Mouse (Mus musculus) embryonic facial prominence, embryonic 12.5 days (tissue): ENCODE measurements around the gene Unk. TPM values are rescaled to one million over a fixed set of nuclear protein-coding genes. Genes with fewer than 3 reads are reported as not detected.
"Not testable (repeated sequence)": the region's sequence is repeated elsewhere in the genome, so short reads cannot be mapped to it uniquely, and the experiment has no call there.

Experiments used
- ATAC-seq: fragments of 200-750 bp; cut with Nextera tagmentation; 2 replicates; pipeline ENCODE4 v1.8.0; 2017; ENCODE audit not compliant: insufficient number of reproducible peaks, insufficient read depth, low FRiP score, low TSS enrichment
- H3K27ac ChIP-seq: fragments of 300-500 bp; sonication (generic); 2 replicates; pipeline ENCODE4 v1.5.1; 2016; ENCODE audit warnings: mild to moderate bottlenecking
- H3K27me3 ChIP-seq: fragments of 300-500 bp; sonication (generic); 2 replicates; pipeline ENCODE4 v1.6.1; 2016; ENCODE audit warnings: mild to moderate bottlenecking, moderate library complexity
- H3K36me3 ChIP-seq: fragments of 300-500 bp; sonication (generic); 2 replicates; pipeline ENCODE4 v1.6.1; 2016; ENCODE audit warnings: mild to moderate bottlenecking
- H3K4me1 ChIP-seq: fragments of 300-500 bp; sonication (generic); 2 replicates; pipeline ENCODE4 v1.6.1; 2016
- H3K4me2 ChIP-seq: fragments of 300-500 bp; sonication (generic); replicated peaks from 2 replicates; pipeline ENCODE4 v1.6.1; 2016; ENCODE audit warnings: mild to moderate bottlenecking, moderate library complexity
- H3K4me3 ChIP-seq: fragments of 300-500 bp; sonication (generic); 2 replicates; pipeline ENCODE4 v1.5.1; 2016; ENCODE audit warnings: mild to moderate bottlenecking
- H3K9ac ChIP-seq: fragments of 300-500 bp; sonication (generic); 2 replicates; pipeline ENCODE4 v1.6.1; 2016; ENCODE audit warnings: mild to moderate bottlenecking, moderate library complexity
- H3K9me3 ChIP-seq: fragments of 300-500 bp; sonication (generic); 2 replicates; pipeline ENCODE4 v1.6.1; 2016; ENCODE audit warnings: mild to moderate bottlenecking, moderate library complexity
- WGBS: fragments of 180-500 bp; shearing (Covaris S2); methylation state at CpG from one replicate; pipeline ENCODE4 v1.1.7; 2016; 5-methylcytosine and 5-hydroxymethylcytosine counted together
- polyA plus RNA-seq: library from polyadenylated mRNA; unstranded; fragments of >200 nt; fragmentation: Nextera tagmentation; extraction: Ambion mirVana; gene quantifications from 2 replicates; pipeline ENCODE4 v1.2.1, GENCODE M21; 2016

Gene Unk
- polyA plus RNA-seq, 1 experiment from 2014 or later, result 44.1 TPM

DNA sequence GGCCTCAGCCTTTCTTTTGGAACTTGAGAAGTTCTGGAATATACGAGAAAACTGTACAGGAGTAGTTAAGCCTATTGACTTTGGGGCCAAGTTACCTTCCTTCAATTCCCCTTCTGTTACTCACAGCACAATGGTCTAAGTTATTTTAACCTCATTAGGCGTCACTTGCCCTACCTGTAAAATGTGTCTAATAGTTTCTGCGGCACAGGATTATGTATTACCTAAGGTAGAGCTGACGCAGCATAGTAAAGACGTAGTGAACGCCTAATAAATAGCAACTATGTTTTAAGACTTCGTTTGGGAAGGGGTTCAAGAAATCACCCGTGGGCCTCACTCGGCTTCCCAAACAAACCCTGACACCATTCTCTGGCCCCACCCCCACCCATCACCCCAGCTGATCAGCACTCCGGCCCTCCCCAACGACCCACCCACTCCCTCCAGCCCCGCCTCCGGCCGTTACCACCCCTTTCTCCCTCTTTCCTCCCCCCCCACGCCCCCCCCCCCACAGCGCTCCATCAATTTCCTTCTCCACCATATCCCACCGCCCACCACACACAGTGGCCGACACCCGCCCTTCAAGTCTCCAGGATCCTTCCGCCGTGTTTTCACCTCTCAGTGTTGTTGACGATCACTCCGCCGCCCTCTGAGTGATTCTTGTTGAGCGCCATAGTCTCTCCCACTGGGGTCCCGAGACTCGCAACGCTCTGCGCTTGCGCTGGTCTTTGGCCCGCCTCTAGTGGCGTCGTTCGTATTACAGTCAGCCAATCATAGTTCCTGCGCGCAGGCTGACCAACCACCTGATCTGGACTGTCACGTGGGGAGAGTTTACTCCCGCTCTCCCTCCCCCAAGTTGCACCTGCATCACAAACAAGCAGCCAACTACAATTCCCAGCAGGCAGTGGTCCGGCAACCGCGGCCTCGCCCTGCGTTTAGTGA lies 56.4 kb downstream of the Unk start, which contains the start of gene Wbp2:
Wbp2 (minus strand) TSS at position 738 of the 936 bp plus-strand sequence.
- Histone ChIP-seq H3K4me3 (peak within 1 kb of the TSS; percentile 42), H3K4me2 (peak within 1 kb of the TSS; percentile 61), H3K27ac (peak within 1 kb of the TSS; percentile 79), H3K9ac (peak within 1 kb of the TSS; percentile 38), H3K9me3 (no peaks in the 10 kb centered on the region), H3K4me1 (peaks cover 16% of the 10 kb centered on the region), H3K36me3 (peaks cover 23% of the 10 kb centered on the region), H3K27me3 (no peaks in the 10 kb centered on the region)
- peak; percentile 94 for ATAC-seq
- 5% methylated on average over 41 of the region's 43 CpGs for WGBS

DNA sequence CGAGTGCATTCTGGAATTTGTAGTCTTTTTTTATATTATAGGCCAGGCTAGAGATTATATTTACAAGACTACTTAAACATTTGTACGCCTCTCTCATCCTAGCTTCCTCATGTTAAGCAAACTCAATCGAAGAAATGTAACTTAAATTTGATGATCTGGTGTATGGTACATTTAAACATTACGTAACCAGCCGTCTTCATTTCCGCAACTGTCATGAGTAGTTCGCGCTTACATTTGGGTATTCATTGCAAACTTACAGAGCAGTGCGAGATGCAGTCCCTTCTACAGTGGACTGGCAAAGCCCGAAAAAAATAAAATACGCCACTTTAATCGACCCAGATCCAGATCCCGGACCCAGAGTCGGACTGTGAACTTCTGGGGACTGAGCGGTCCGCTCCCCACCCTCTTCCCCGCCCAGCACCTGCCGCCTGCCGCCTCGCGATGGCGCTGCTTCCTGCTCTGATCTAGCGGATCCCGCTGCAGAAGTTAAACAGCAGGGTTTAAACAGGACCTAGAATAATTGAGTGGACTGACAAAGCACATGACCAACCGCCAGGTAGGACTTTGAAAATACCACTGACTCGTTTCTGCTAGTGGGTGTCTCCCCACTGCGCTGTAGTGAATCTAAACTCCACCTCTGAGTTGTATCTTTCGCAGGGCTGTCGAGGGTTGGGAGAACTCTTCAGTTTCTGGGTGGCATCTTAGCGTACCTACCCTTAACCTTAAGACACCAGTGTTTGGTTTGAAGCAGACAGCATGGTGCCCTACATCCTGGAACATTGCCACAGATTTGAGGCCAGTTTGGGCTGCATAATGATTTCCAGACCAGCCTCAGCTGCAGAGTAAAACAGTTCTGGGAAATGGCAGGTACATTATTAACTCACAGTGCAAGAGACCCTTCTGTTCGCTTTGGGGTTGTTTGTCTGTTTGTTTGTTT lies 57.3 kb downstream of the Unk start:
- peak; percentile 62 for ATAC-seq
- Histone ChIP-seq H3K27me3 (no peaks in the 10 kb centered on the region), H3K27ac (peak overlapping the region; percentile 79), H3K9ac (peak overlapping the region; percentile 38; the same call in 1 of the 2 replicates), H3K9me3 (no peaks in the 10 kb centered on the region), H3K4me1 (peaks cover 16% of the 10 kb centered on the region), H3K36me3 (peaks cover 15% of the 10 kb centered on the region), H3K4me2 (peak overlapping the region; percentile 61), H3K4me3 (peak overlapping the region; percentile 42)
- 3% methylated on average over 31 of the region's 31 CpGs for WGBS

DNA sequence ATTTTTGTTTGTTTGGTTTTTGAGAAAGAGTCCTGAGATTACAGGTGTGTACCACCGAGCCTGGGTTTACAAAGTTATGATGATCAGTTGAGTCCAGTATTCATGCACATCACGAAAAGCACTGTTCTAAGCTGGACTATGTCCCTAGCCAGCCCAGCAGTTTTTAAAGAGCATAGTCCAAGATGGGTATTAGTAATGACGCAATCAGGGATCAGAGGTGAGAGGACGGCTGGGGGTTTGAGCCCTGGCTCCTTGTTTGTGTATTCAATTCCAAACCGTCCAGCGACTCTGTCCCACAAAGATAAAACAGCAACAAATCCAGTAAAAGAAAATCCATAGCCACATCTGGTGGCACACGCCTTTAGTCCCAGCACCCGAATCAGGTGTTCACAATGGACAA lies 58.1 kb downstream of the Unk start:
- Histone ChIP-seq H3K9ac (no peak overlapping the region), H3K27me3 (no peaks in the 10 kb centered on the region), H3K4me3 (peak overlapping the region; percentile 42; the same call in 1 of the 2 replicates), H3K27ac (no peak overlapping the region), H3K9me3 (no peaks in the 10 kb centered on the region), H3K36me3 (peaks cover 10% of the 10 kb centered on the region), H3K4me2 (peak overlapping the region; percentile 61), H3K4me1 (peaks cover 16% of the 10 kb centered on the region)
- no peak for ATAC-seq
- 83% methylated on average over 8 of the region's 8 CpGs for WGBS

DNA sequence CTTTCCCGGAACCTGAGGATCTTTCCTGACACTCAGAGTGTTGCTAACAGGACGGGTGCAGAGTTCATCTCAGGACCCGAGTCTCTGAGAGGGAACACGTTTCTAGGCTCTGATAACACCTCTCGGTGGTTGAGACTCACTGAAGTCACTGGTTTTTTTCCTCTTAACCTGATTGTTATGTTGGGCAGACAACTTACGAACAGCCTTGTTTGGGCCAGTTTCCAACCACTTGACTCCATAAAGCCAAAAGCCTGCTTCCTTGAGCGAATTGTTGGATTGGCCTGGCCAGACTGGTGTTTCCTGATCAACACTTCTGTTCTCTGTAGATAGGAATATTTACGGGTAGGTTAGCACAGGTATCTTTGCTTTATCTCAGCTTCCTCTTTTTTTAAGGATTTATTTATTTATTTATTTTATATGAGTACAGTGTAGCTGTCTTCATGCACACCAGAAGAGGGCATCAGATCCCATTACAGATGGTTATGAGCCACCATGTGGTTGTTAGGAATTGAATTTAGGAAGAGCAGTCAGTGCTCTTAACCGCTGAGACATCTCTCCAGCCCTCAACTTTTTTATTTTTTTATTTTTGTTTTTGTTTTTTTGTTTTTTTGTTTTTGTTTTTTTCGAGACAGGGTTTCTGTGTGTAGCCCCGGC lies 58.7 kb downstream of the Unk start:
- H3K27ac ChIP-seq, result no peak overlapping the region
- H3K4me2 ChIP-seq, result no peak overlapping the region
- peaks cover 3% of the 10 kb centered on the region for H3K36me3 ChIP-seq
- H3K9ac ChIP-seq, result no peak overlapping the region
- no peak for ATAC-seq
- no peak overlapping the region for H3K4me3 ChIP-seq
- no peaks in the 10 kb centered on the region for H3K9me3 ChIP-seq
- 83% methylated on average over 11 of the region's 11 CpGs for WGBS
- no peaks in the 10 kb centered on the region for H3K27me3 ChIP-seq
- H3K4me1 ChIP-seq, result peaks cover 16% of the 10 kb centered on the region

DNA sequence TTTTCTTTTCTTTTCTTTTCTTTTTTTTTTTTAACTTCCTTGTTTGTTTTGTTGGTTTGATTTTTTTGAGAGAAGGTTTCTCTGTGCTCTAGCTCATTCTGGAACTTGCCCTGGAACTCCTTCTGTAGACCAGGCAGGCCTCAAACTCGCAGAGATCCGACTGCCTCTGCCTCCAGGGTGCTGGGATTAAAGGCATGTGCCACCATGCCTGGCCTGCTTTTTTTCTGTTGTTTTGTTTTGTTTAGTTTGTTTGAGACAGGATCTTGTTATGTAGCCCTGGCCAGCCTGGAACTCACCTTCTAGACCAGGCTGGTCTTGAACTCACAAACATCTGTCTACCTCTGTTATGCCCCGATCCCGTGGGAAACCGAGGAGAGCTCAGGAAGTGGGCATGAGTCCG lies 59.4 kb downstream of the Unk start:
- H3K27me3 ChIP-seq, result no peaks in the 10 kb centered on the region
- H3K9ac ChIP-seq, result no peak overlapping the region
- H3K9me3 ChIP-seq, result no peaks in the 10 kb centered on the region
- WGBS, result 85% methylated on average over 6 of the region's 6 CpGs
- H3K4me2 ChIP-seq, result no peak overlapping the region
- no peak overlapping the region for H3K27ac ChIP-seq
- peaks cover 16% of the 10 kb centered on the region for H3K4me1 ChIP-seq
- H3K36me3 ChIP-seq, result no peaks in the 10 kb centered on the region; the same call in 1 of the 2 replicates
- no peak for ATAC-seq
- H3K4me3 ChIP-seq, result no peak overlapping the region

DNA sequence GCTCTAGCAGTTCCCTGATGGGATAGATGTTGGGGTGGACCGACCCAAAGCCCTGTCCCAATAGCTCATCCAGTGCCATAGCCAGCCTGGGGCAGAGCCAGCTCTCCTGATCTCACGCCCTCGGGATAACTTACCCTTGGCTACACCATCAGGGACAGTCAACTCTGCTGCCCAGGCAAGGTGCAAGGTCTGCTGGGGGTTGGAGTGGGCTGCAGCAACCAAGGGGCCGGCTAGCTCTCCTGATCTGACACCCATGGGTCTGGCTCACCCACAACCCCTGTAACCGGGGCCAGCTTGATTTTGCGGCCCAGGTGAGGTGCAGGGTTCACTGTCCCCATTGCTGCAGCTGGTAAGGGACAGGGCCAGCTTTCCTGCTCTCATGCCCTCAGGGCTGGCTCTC lies 61.5 kb downstream of the Unk start:
- no peak for ATAC-seq
- Histone ChIP-seq H3K9me3 (no peaks in the 10 kb centered on the region; the same call in 1 of the 2 replicates), H3K4me2 (no peak overlapping the region), H3K4me1 (peaks cover 8% of the 10 kb centered on the region; the same call in 1 of the 2 replicates), H3K27me3 (no peaks in the 10 kb centered on the region), H3K9ac (no peak overlapping the region), H3K36me3 (no peaks in the 10 kb centered on the region), H3K27ac (no peak overlapping the region), H3K4me3 (no peak overlapping the region)
- WGBS, result 85% methylated on average over 6 of the region's 6 CpGs

DNA sequence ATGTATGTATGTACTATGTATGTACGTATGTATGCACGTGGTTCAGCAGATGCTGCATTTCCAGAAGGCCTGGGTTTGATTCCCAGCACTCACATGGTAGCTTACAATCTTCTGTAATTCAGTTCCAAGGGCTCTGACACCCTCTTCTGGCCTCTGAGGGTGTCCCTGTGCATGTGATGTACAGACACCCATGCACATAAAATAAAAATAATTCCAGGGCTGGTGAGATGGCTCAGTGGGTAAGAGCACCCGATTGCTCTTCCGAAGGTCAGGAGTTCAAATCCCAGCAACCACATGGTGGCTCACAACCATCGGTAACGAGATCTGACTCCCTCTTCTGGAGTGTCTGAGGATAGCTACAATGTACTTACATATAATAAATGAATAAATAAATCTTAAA lies 62.8 kb downstream of the Unk start:
- whole genome bisulfite sequencing, result 87% methylated on average over 6 of the region's 6 CpGs
- H3K9ac ChIP-seq, H3K4me2 ChIP-seq, H3K9me3 ChIP-seq, H3K4me1 ChIP-seq, ATAC-seq, H3K36me3 ChIP-seq, H3K4me3 ChIP-seq, H3K27ac ChIP-seq, H3K27me3 ChIP-seq: not testable (repeated sequence)

DNA sequence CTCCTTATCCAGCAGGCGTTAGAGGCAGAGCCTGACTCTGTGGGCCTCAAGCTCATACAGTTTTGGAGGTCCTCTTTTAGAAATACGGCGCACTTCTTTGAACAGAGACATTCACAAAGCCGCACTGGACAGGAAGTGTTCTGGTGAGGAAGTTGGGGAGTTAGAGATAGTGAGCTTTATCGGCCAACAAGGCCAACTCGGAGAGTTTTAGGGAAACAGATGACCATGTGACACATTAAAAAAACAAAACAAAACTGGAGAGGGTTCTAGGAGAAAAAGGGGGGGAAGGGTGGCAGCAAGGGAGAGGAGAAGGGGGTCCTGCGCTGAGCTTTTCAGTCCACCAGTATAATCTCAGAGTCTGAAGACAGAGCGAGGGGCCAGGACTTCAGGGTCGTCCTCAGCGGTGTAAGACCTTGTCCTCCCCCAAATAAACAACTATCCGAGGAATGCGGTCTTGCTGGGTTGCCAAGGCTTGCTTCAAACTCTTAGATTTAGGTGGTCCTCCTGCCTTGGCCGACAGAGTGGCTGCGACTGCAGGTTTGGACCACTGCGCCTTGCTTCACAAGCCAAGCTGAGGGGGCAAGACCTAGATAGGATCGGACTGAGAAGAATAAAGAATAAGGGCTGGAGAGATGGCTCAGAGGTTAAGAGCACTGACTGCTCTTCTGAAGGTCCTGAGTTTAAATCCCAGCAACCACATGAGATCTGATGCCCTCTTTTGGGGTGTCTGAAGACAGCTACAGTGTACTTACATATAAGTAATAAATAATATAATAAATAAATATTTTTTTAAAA lies 63.8 kb downstream of the Unk start:
- WGBS, result 58% methylated on average over 16 of the region's 16 CpGs
- 0 out of 2 replicates have a peak, but pooled peaks cover 2% of the 10 kb centered on the region for H3K4me1 ChIP-seq
- H3K27ac ChIP-seq, result no peak overlapping the region
- no peaks in the 10 kb centered on the region for H3K27me3 ChIP-seq
- no peak overlapping the region for H3K4me2 ChIP-seq
- H3K9ac ChIP-seq, result no peak overlapping the region
- no peak for ATAC-seq
- no peaks in the 10 kb centered on the region for H3K36me3 ChIP-seq
- H3K4me3 ChIP-seq, result no peak overlapping the region
- H3K9me3 ChIP-seq, result peaks cover 3% of the 10 kb centered on the region; the same call in 1 of the 2 replicates

DNA sequence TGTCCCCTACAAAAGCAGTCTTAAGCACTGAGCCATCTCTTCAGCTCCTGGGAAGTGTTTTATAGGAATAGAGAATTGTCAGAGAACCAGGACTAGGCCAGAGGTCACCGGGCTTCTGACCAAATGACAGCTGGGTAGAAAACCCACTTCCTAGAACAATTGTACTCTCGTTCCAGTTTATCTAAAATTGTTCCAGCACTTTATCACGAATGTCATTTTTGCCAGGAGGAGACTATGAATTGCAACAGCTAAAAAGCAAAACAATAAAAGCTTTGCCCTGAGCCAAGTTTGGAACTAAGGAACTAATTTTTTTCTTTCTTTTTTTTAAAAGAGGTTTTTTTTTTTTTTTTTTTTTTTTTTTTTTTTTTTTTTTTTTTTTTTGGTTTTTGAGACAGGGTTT lies 65.5 kb downstream of the Unk start:
- no peak overlapping the region for H3K4me3 ChIP-seq
- H3K4me1 ChIP-seq, result peaks cover 10% of the 10 kb centered on the region; the same call in 1 of the 2 replicates
- no peak overlapping the region for H3K27ac ChIP-seq
- ATAC-seq, result no peak
- no peak overlapping the region for H3K9ac ChIP-seq
- 69% methylated on average over 3 of the region's 3 CpGs for WGBS
- no peaks in the 10 kb centered on the region for H3K27me3 ChIP-seq
- no peaks in the 10 kb centered on the region for H3K36me3 ChIP-seq
- no peak overlapping the region for H3K4me2 ChIP-seq
- peaks cover 3% of the 10 kb centered on the region; the same call in 1 of the 2 replicates for H3K9me3 ChIP-seq

DNA sequence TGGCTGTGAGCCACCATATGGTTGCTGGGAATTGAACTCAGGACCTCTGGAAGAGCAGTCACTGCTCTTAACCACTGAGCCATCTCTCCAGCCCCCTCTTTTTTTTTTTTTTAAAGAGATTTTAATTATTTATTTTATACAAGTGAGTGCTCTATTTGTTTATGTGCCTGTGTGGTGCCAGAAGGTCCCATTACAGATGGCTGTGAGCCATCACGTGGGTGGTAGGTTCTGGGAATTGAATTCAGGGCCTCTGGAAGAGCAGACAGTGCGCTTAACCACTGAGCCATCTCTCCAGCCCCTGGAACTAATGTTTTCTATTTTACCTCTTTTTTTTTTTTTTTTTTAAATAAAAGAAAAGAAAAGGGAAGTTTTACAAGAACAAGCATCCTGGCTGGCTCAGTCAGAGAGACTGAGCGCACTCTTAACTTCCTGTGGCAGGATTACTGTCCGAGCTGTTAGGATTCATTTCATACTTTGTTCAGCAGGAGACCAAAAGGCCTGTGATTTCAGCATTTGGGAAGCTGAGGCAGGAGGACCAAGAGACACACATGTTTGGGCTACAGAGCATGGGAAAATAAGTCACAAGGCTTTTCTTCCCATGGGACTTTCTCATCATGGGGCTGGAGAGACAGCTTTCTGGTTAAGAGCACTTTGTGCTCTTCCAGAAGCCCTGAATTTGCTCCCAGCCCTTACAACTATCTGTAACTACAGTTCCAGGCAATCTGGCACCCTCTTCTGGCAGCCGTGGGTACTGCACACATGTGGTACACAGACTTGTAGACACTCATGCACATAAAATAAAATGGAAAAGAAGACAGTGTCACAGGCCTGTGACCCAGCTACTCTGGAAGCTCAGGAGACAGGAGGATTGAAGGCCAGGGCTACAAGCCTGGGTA lies 66.3 kb downstream of the Unk start:
- no peak for ATAC-seq
- no peak overlapping the region for H3K27ac ChIP-seq
- 93% methylated on average over 5 of the region's 5 CpGs for WGBS

More for the DNA sequence above, 66.3 kb downstream of the Unk start:
- H3K9me3 ChIP-seq, result peaks cover 3% of the 10 kb centered on the region; the same call in 1 of the 2 replicates
- no peak overlapping the region for H3K4me2 ChIP-seq
- no peak overlapping the region for H3K4me3 ChIP-seq
- peaks cover 14% of the 10 kb centered on the region for H3K4me1 ChIP-seq
- no peaks in the 10 kb centered on the region for H3K27me3 ChIP-seq
- H3K9ac ChIP-seq, result no peak overlapping the region
- H3K36me3 ChIP-seq, result no peaks in the 10 kb centered on the region
